In the genomic region with DNA sequence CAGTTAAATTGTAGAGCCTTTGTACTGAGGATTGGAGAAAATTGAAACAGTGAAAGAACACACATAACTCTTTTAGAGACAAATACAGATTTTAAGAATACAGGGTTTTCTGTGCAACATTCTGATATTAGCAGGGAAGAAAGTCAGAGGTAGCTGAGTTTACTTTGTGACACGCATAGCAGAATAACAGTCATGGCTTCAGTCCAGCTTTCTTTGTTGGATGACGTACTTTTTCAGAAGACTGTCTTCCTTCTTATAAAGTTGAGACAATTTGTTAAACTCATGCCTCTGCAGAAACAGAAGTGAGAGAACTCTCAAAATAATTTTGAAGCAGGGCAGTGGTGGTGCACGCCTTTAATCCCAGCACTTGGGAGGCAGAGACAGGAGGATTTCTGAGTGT, we compare ENCODE assay signal across 15 mouse cellular contexts.
"Had no signal": no experiment of that assay in that cellular context is flagged by ENCODE, and none has a peak within 500 bp of the region (broad histone marks: within the 10 kb centered on the region; RNA-seq: fewer than 3 reads in every experiment).

No protein-coding gene starts in this region.

- H3K9me3 ChIP-seq: neural tube, embryonic 13.5 days; neural tube, embryonic 15.5 days; stomach, embryonic 15.5 days had no signal

- H3K27ac ChIP-seq: neural tube, embryonic 13.5 days; neural tube, embryonic 15.5 days; stomach, embryonic 15.5 days; stomach, postnatal 0 days had no signal

- H3K4me2 ChIP-seq: neural tube, embryonic 13.5 days; neural tube, embryonic 15.5 days; stomach, embryonic 15.5 days had no signal

- H3K9ac ChIP-seq: neural tube, embryonic 13.5 days; neural tube, embryonic 15.5 days; stomach, embryonic 15.5 days had no signal

- H3K36me3 ChIP-seq: neural tube, embryonic 13.5 days; neural tube, embryonic 15.5 days; stomach, embryonic 15.5 days had no signal

- H3K4me3 ChIP-seq: neural tube, embryonic 13.5 days; neural tube, embryonic 15.5 days; stomach, embryonic 15.5 days had no signal

- H3K27me3 ChIP-seq: neural tube, embryonic 13.5 days; neural tube, embryonic 15.5 days; stomach, embryonic 15.5 days had no signal

- DNase-seq: right cerebral cortex, adult 18-20 months; right cerebral cortex, postnatal 14 days; right cerebral cortex, postnatal 25 days; right cerebral cortex, postnatal 4 days; spleen, adult 18-20 months; thymus, adult 18-20 months; thymus, adult 2 months; thymus, postnatal 14 days; thymus, postnatal 25 days; thymus, postnatal 36 days; thymus, postnatal 4 days had no signal

- H3K4me1 ChIP-seq: neural tube, embryonic 13.5 days; neural tube, embryonic 15.5 days; stomach, embryonic 15.5 days had no signal
